Mouse (Mus musculus) liver, postnatal 0 days (tissue): ENCODE results near the gene Atp6v1b1. TPM values are rescaled to one million over a fixed set of nuclear protein-coding genes. Genes with fewer than 3 reads are reported as not detected.

Source experiments
- ATAC-seq: fragments of 200-750 bp; cut with Nextera tagmentation; 2 replicates; pipeline ENCODE4 v1.8.0; 2017; ENCODE audit warnings: mild to moderate bottlenecking, moderate library complexity
- DNase-seq: peaks from one replicate; pipeline ENCODE4 v3.0.0-alpha.2; 2016
- H3K27ac ChIP-seq: fragments of 300-500 bp; sonication (generic); 2 replicates; pipeline ENCODE4 v1.5.1; 2014; ENCODE audit warnings: antibody characterized with exemption, moderate library complexity, mild to moderate bottlenecking, low read depth
- H3K27me3 ChIP-seq: fragments of 300-500 bp; sonication (generic); 2 replicates; pipeline ENCODE4 v1.6.1; 2014; ENCODE audit warnings: low read length, control low read depth, mixed read lengths; ENCODE audit not compliant: insufficient read depth
- H3K36me3 ChIP-seq: fragments of 300-500 bp; sonication (generic); replicated peaks from 2 replicates; pipeline ENCODE4 v1.6.1; 2014; ENCODE audit warnings: mild to moderate bottlenecking, control low read depth, low read length, moderate library complexity, mixed read lengths; ENCODE audit not compliant: insufficient read depth
- H3K4me1 ChIP-seq: fragments of 300-500 bp; sonication (generic); 2 replicates; pipeline ENCODE4 v1.6.1; 2014; ENCODE audit warnings: antibody characterized with exemption, mild to moderate bottlenecking, control low read depth; ENCODE audit not compliant: insufficient read depth
- H3K4me2 ChIP-seq: fragments of 300-500 bp; sonication (generic); 2 replicates; pipeline ENCODE4 v1.6.1; 2014; ENCODE audit warnings: low read depth, mild to moderate bottlenecking, low read length, moderate library complexity, mixed read lengths
- H3K4me3 ChIP-seq: fragments of 300-500 bp; sonication (generic); 2 replicates; pipeline ENCODE4 v1.5.1; 2014; ENCODE audit warnings: low read depth, low read length
- H3K9ac ChIP-seq: fragments of 300-500 bp; sonication (generic); replicated peaks from 2 replicates; pipeline ENCODE4 v1.6.1; 2014; ENCODE audit warnings: mild to moderate bottlenecking, moderate library complexity
- H3K9me3 ChIP-seq: fragments of 300-500 bp; sonication (generic); 2 replicates; pipeline ENCODE4 v1.6.1; 2016; ENCODE audit warnings: mild to moderate bottlenecking, control low read depth, low read length, mixed read lengths
- CTCF ChIP-seq: sonication (generic); IDR thresholded peaks from 2 replicates; pipeline ENCODE4 v1.5.1; 2016; ENCODE audit warnings: antibody characterized with exemption, low read depth
- EP300 ChIP-seq: IDR thresholded peaks from 2 replicates; pipeline ENCODE4 v1.6.1; 2016; ENCODE audit warnings: antibody characterized with exemption, low read depth, mild to moderate bottlenecking
- WGBS: fragments of 180-500 bp; shearing (Covaris S2); extraction: QIAGEN DNeasy Blood & Tissue Kit; methylation state at CpG from one replicate; pipeline ENCODE4 v1.1.7; 2014; ENCODE audit not compliant: insufficient replicate concordance; 5-methylcytosine and 5-hydroxymethylcytosine counted together
- polyA plus RNA-seq: library from polyadenylated mRNA; unstranded; fragments of >200 nt; fragmentation: Nextera tagmentation; extraction: Ambion mirVana; gene quantifications from 2 replicates; pipeline ENCODE4 v1.2.1, GENCODE M21; 2015

Gene Atp6v1b1
- polyA plus RNA-seq, 1 experiment from 2014 or later = not detected

DNA sequence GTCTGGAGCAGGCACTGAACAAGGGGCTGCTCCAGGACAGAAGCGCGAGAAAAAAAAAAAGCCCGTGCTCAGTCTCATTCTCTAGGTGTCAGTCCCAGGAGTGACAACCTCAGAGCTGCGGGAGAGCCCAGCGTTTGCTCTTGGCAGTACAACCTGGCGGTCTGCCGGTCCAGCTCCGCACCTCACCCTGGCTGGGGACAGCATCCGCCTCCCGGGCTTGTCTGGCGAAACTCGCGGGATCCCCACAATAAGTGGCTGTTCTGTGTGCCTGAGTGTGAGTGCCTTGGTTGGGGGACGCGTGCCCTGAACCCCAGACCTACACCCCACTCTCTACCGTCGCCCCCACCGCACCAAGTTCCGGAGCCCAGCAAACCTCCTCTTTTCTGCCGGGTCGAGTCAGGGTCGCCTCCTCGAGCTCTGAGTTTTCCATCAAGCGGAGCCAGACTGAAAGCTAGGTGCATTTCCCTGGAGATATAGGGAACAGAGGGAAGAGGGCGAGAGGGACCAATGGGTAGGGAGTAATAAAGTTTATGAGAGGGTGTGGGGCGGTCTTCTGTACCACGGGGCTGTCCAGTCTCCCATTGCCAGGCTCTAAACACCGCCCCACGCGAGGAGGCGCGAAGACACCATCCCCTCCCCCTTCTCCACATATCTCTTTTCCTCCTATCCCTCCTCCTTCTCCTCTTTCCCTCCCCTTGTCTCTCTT, 32.3 kb upstream of the Atp6v1b1 start:
- no peak overlapping the region for H3K9ac ChIP-seq
- peak overlapping the region; percentile 38 for H3K4me3 ChIP-seq
- ATAC-seq (peak; percentile 27; the same call in 1 of the 2 replicates), DNase-seq (no peak)
- under 1% methylated on average over 32 of the region's 32 CpGs for WGBS
- H3K4me1 ChIP-seq = peaks cover 13% of the 10 kb centered on the region
- H3K27me3 ChIP-seq = peaks cover 98% of the 10 kb centered on the region
- H3K27ac ChIP-seq = no peak overlapping the region
- peak overlapping the region; percentile 66 for H3K4me2 ChIP-seq
- H3K36me3 ChIP-seq = no peaks in the 10 kb centered on the region
- H3K9me3 ChIP-seq = no peaks in the 10 kb centered on the region
- TF ChIP-seq EP300 (no peak), CTCF (no peak)

DNA sequence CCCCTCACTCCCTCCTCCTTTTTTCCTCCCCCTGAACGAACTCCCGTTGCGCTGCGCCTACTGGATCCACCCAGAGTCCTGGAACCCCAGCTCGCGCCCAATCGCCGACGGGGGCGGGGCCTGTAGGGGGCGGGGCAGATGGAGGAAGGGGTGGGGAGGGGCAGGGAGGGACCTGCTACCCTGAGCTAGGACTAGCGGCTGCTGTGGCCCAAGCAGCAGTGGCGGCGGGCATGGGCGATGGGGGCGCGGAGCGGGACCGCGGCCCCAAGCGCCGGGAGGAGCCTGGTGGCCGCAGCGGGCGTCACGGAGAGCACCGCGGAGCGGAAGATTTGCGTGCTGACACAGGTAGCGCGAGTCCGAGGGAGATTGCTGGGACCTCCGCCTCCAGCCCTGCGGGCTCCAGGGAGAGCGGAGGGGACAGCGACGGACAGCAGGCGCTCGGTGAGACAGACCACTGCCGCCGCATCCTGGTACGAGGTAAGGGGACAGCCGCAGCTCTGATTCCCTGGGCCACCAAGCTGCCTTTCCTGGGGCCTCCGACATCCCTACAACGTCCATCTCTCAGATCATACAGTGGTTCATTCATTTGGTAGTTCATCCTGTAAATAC, 31.6 kb upstream of the Atp6v1b1 start, which contains the start of gene Vax2:
Gene Vax2 (plus strand): TSS at position 198 of the 609 bp plus-strand sequence.
- Histone ChIP-seq H3K9me3 (no peaks in the 10 kb centered on the region), H3K4me1 (peaks cover 14% of the 10 kb centered on the region), H3K27ac (no peak within 1 kb of the TSS), H3K36me3 (no peaks in the 10 kb centered on the region), H3K27me3 (peaks cover 98% of the 10 kb centered on the region), H3K4me3 (peak within 1 kb of the TSS; percentile 38), H3K9ac (0 out of 2 replicates have a peak within 1 kb of the TSS, but pooled peaks have one; percentile 21), H3K4me2 (peak within 1 kb of the TSS; percentile 66)
- under 1% methylated on average over 41 of the region's 46 CpGs for WGBS
- ATAC-seq (peak; percentile 73), DNase-seq (peak; percentile 78)
- TF ChIP-seq CTCF (no peak), EP300 (no peak)

DNA sequence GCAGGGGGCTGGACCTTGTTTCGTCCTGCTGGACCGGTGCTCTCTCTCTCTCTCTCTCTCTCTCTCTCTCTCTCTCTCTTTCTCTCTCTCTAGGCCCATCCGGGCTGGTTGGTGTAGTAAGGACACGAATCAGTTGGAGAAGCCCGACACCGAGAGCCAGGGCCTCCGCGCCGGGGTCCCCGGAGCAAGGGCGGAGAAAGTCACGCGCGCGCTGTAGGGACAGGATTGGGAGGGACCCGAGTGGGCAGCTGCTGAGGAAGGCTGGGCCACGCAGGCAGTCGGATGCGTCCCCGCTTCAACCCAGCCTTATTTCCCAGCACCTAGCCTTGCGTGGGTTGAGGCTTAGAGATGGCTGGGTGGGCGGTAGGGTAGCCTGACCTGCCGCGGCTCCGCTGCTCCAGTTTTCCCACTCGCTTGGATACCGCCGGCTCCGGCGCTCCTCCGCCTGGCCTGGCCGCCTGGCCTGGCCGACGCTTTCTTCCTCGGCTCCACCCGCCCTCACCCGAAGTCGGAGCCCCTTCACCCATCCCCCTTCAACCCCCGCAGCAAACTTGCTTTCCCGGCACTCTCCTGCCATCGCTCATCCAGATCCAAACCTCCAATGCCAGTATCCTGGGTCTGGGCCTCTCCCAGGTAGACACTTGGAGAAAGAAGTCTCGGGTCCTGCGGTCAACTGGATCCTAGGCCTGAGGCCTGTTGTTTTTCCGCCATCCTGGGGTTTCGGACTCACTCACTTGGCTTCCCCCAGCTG, 30.9 kb upstream of the Atp6v1b1 start:
- Histone ChIP-seq H3K27ac (no peak overlapping the region), H3K4me2 (no peak overlapping the region), H3K9me3 (no peaks in the 10 kb centered on the region), H3K9ac (no peak overlapping the region), H3K27me3 (peaks cover 98% of the 10 kb centered on the region), H3K4me1 (peaks cover 14% of the 10 kb centered on the region), H3K36me3 (no peaks in the 10 kb centered on the region), H3K4me3 (no peak overlapping the region; the same call in 1 of the 2 replicates)
- 8% methylated on average over 41 of the region's 45 CpGs for WGBS
- ATAC-seq (no peak), DNase-seq (no peak)
- TF ChIP-seq CTCF = no peak
- no peak for TF ChIP-seq EP300

DNA sequence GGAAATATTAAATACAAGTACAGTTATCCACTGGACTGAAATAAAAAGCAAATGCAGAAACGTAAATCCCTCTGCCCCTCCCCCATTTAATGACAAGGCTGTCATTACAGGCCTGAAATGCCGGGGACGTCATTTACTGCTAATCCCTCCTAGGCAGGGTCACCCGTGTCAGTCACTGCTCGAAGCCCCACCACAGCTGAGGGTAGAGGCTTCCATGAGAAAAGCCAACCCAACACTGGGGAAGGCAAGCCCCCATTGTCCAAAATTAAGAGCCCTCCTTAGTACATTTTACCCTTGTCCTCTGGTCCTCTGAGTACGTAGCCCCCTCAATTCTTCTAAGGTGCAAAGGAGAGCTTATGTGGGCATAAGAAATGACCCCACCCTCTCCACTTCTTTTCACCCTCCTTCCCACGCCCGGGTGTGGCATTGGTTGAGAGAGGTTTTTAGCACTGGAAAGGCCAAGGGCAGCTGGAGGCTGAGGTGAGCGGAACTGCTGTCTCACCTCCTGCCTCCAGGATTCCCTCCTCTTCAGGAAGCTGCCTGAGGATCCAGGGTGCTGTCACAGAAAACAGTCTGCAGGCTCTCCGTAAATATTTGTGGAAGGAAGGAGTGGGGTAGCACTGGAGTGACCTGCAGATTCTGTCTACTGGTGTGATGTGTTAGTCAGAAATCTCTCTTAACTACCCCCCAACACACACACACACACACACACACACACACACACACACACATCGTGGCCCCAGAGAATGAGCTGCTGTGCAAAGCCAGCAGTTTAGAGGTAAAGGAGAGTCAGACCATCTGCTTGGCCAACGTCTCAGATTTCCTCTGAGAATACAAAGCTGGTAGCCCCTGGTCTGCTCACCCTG, 29.3 kb upstream of the Atp6v1b1 start:
- ATAC-seq = no peak
- TF ChIP-seq EP300 (no peak), CTCF (no peak)
- Histone ChIP-seq H3K27me3 (peaks cover 98% of the 10 kb centered on the region), H3K4me3 (no peak overlapping the region), H3K4me1 (peaks cover 14% of the 10 kb centered on the region), H3K36me3 (no peaks in the 10 kb centered on the region), H3K9me3 (no peaks in the 10 kb centered on the region), H3K9ac (no peak overlapping the region), H3K4me2 (no peak overlapping the region), H3K27ac (no peak overlapping the region)
- 8% methylated on average over 12 of the region's 12 CpGs for WGBS
- DNase-seq = no peak

DNA sequence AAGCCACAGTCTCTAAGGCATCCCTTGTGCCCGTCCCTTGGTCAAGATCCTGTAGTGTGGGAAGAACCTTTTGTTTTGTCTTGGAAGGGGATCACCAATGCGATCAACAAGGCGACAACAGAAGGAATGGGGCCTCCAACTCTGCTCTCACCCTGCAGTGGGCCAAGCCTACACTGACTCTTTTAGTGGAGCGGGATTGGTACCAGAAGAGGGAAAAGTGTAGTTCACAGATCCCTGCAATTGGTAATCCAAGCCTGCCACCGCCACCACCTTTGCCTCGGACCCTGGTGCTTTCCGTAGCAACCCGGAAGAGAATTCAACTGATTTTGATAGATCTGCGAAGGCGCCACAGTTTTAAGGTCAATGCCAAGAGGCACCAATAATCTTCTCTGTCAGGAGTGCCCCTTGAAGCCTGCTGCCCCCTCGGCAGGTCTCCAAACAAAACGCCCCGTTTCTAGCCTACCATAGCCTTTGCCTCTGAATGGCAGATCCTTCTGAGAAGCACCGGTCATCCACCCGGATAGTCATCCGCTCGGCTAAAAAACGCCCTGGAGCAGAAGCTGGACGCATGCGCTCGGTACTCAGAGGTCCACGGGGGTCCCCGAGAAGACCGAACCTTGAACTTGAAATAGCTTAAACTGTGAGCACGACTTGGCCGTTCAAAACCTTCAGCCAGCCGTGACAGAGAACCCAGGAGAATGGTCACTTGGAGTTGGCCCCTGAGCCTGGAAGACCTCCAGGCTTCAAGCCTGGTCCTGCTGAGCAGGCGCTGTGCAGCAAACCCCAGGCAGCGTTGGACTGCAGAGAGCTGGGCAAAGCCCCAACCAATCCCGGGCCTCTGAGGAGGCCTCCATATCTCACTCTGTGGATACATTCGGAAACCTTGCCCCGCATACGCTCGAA, 28.3 kb upstream of the Atp6v1b1 start:
- ATAC-seq (no peak), DNase-seq (no peak)
- no peaks in the 10 kb centered on the region for H3K36me3 ChIP-seq
- H3K4me3 ChIP-seq = no peak overlapping the region
- no peaks in the 10 kb centered on the region for H3K9me3 ChIP-seq
- H3K4me1 ChIP-seq = peaks cover 14% of the 10 kb centered on the region
- no peak overlapping the region for H3K27ac ChIP-seq
- WGBS = 2% methylated on average over 34 of the region's 34 CpGs
- no peak overlapping the region for H3K4me2 ChIP-seq
- peaks cover 95% of the 10 kb centered on the region for H3K27me3 ChIP-seq
- H3K9ac ChIP-seq = no peak overlapping the region
- TF ChIP-seq EP300 (no peak), CTCF (no peak)
